Mouse (Mus musculus) T-cell, adult 66 days (primary cell): ENCODE data around the gene Hoxb4. TPM values are rescaled to one million over a fixed set of nuclear protein-coding genes. Genes with fewer than 3 reads are reported as not detected.

ENCODE experiments used
- total RNA-seq, 2 experiments: library from RNA; stranded (reverse); gene quantifications; 3 replicates in 1 of 2; 4 replicates in 1 of 2; pipeline ENCODE4 v1.2.4; 2023

Gene Hoxb4
- total RNA-seq, result under 1 TPM; 0.90 to 0.95 TPM

GRCm38 (mm10) chr11:96317608-96318367 is at the start of gene Hoxb4:
TSS of gene Hoxb4 (plus strand) at chr11:96318267.

GRCm38 (mm10) chr11:96270996-96271540 is 47.0 kb upstream of the Hoxb4 start, which contains the start of gene Hoxb9:
TSS of gene Hoxb9 (plus strand) at chr11:96271457.

DNA sequence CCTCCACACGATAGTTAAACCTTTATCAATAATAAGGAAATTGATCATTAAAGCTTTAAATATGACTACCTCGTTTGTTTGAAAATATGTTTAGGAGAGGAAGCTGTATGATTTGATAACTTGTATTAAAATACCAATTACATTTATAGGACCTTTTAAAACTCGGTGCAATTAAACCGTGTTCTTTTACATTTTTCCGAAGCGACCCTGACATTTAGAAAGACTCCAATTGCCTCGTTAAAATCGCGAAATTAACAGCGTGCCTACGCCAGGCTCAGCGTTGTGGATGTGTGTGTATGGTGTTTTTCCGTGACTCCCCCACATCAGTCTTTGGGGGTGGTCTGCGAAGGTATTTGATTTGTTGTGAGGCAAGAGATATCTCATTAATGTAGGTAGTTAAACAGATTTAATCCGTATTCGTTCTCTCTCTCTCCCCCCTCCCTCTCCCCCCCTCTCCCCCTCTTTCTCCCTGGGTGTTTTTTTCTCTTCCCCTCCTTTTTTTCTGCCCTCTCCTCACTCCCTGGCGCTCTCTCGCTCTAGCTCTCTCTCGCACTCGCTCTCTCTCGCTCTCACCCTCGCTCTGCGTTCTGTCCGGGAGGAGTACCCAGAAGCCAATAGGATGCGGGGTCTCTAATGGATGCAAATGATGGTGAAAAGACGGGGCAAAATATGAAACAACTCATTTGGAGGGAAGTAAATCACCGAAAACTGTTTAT is 36.1 kb upstream of the Hoxb4 start, which contains the start of gene Hoxb8:
Hoxb8 (plus strand) TSS at position 51 of the 716 bp plus-strand sequence.

GRCm38 (mm10) chr11:96285771-96286738 is 32.0 kb upstream of the Hoxb4 start, which contains the start of gene Hoxb7:
TSS of gene Hoxb7 (plus strand) at chr11:96286623.

DNA sequence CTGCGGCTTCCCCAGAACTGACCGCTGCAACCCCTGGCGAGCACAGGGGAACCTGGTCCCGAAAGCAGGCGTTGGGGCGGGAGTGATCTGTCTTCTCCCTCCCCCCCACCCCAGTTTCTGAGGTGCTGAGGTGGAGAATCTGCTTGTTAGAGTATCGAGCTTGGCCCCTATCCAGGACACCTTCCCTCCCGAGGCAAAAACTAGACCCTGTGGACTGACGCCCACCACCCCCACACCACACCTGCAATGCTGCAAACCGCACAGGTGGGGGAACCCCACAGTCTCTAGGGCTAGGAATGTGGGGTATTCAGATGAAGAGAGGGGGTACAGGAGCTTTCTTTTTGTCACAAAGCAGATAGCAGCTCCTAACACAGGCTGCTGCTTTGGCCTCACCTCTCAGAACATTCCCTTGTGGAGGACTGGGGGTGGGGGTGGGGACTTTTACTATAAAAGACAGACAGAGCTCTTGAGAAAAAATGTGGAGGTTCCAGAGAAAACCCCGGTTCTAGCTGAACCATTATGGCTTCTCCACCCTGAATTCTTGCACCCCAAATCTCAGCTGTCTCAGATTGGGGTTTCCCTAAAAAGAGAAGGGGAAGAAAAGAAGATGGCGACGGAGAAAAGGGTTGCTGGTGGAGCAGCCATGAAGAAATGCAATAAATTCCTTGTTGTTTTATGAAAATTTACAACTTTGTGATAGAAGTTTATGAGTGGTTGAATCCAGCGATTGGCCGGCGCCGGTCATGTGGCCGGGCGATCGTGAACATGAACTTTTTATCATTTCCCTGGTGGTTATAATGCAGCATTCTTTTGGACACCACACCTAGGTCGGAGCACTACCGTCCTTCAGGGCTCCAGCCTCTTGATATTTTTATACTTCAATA is 26.1 kb upstream of the Hoxb4 start, which contains the start of gene Hoxb6:
Hoxb6 (plus strand) TSS at position 796 of the 884 bp plus-strand sequence.

DNA sequence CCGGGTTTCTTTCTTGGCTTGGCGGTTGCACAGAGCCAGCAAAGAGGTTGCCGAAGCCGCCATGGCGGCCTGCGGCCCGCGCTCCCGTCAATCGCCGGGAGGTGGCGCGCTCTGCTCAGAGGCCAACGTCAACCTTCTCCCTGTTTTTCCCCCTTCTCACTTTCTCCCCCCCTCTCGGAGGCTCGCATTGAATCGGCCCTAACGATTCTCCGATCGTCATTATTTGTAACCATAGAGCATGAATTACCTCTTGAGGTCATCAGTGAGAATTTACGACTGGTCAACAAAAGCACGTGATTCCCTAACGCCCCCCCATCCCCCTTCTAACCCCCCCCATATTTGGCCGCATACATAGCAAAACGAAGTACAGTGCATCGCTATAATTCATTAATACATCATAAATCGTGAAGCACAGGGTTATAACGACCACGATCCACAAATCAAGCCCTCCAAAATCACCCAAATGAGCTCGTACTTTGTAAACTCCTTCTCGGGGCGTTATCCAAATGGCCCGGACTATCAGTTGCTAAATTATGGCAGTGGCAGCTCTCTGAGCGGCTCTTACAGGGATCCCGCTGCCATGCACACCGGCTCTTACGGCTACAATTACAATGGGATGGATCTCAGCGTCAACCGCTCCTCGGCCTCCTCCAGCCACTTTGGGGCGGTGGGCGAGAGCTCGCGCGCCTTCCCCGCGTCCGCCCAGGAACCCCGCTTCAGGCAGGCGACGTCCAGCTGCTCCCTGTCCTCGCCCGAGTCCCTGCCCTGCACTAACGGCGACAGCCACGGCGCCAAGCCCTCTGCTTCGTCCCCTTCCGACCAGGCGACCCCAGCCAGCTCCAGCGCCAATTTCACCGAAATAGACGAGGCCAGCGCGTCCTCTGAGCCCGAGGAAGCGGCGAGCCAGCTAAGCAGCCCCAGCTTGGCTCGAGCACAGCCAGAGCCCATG is 14.6 kb upstream of the Hoxb4 start, which contains the start of gene Hoxb5:
Hoxb5 (plus strand) TSS at position 186 of the 949 bp plus-strand sequence.

GRCm38 (mm10) chr11:96323154-96323553 is 5.1 kb downstream of the Hoxb4 start, which contains the start of gene Hoxb3:
TSS of gene Hoxb3 (plus strand) at chr11:96323326.

DNA sequence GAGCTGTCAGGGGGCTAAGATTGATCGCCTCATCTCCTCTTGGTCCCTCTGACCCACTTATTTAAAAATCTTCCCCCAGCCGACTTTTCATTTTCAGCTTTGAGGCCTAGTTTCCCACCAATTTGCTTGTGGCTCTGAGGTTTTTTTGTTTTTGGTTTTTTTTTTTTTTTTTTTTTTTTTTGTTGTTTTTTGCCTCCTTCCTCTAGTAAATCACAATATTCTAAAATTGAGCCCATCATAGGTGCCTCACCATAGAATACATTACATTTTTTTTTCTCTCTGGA is 32.2 kb downstream of the Hoxb4 start, which contains the start of gene Hoxb2:
Hoxb2 (plus strand) TSS at position 185 of the 284 bp plus-strand sequence.

DNA sequence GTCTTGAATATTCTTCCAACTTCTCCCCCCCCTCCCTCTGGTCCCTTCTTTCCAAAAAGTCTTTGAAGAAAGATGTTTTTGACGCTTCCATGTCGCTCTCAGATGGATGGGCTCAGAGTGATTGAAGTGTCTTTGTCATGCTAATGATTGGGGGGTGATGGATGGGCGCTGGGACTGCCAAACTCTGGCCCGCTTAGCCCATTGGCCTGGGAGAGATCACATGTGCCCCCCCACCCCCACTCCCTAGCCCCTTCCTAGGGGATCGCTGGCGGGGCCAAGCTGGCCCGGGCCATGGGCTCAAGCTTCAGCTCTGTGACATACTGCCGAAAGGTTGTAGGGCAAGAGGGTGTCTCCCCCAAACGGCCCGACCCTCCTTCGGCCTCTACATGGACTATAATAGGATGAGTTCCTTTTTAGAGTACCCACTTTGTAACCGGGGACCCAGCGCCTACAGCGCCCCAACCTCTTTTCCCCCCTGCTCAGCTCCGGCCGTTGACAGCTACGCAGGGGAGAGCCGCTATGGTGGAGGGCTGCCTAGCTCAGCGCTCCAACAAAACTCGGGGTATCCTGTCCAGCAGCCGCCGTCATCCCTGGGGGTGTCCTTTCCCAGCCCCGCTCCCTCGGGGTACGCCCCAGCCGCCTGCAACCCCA is 47.5 kb downstream of the Hoxb4 start, which contains the start of gene Hoxb1:
Hoxb1 (plus strand) TSS at position 312 of the 651 bp plus-strand sequence.

Other genes with a start within 250 kb of the Hoxb4 start
- gene Atp5g1, start 242.6 kb upstream of the Hoxb4 start, total RNA-seq, result 100 to 1,000 TPM; 128 to 133 TPM
- gene Calcoco2, start 206.3 kb upstream of the Hoxb4 start, total RNA-seq, result not detected
- gene Ttll6, start 184.5 kb upstream of the Hoxb4 start, total RNA-seq, result not detected
- gene Hoxb13, start 124.0 kb upstream of the Hoxb4 start, total RNA-seq, result not detected
- gene Hoxb9, start 46.8 kb upstream of the Hoxb4 start, total RNA-seq, result not detected
- gene Hoxb8, start 36.4 kb upstream of the Hoxb4 start, total RNA-seq, result not detected
- not detected for gene Hoxb7, start 31.6 kb upstream of the Hoxb4 start, total RNA-seq
- not detected for gene Hoxb6, start 25.8 kb upstream of the Hoxb4 start, total RNA-seq
- gene Hoxb5, start 14.9 kb upstream of the Hoxb4 start, total RNA-seq, result not detected
- not detected for gene Hoxb3, start 5.1 kb downstream of the Hoxb4 start, total RNA-seq
- gene Hoxb2, start 32.3 kb downstream of the Hoxb4 start, total RNA-seq, result not detected
- not detected for gene Hoxb1, start 47.5 kb downstream of the Hoxb4 start, total RNA-seq
- 100 to 1,000 TPM; 434 to 508 TPM for gene Skap1, start 146.3 kb downstream of the Hoxb4 start, total RNA-seq